Mouse (Mus musculus) B cell, adult 2 months (primary cell): Measurements from ENCODE around the gene Pdgfb.

Source experiments
- DNase-seq, 2 experiments: peaks; one replicate each; pipeline ENCODE4 v3.0.0; 2022

Pdgfb gene

DNA sequence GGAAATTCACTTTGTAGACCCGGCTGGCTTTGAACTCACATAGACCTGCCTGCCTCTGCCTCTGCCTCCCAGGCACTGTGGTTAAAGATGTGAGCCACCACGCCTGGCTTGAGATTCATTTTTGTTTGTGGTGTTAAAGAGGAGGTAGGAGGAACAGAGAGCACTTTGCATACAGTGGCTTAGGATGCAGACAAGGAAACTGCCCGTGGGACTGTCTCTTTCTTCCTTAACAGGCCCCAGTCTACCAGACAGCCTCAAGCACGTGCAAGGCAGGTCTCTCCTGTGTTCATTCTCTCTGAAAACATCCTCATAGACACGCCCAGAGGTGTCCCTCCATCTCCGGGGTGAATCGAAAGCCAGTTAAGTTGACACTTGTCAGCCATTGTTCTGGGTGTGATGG, 19.6 kb upstream of the Pdgfb start:
- no peak for DNase-seq

DNA sequence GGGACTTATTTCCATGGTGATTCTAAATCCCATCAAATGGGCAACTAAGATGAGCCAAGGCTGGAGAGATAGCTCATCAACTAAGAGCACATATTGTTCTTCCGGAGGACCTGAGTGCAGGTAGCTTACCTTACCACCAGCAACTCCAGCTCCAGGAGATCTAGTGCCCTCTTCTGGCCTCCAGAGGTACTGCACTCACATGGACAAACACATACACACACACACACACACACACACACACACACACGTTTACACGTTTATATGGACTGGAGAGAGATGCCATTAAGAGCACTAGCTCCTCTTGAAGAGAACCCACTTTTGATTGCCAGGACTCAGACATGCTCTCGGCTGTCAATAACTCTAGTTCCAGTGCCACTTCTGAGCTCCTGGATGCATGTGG, 16.4 kb upstream of the Pdgfb start:
- no peak for DNase-seq

DNA sequence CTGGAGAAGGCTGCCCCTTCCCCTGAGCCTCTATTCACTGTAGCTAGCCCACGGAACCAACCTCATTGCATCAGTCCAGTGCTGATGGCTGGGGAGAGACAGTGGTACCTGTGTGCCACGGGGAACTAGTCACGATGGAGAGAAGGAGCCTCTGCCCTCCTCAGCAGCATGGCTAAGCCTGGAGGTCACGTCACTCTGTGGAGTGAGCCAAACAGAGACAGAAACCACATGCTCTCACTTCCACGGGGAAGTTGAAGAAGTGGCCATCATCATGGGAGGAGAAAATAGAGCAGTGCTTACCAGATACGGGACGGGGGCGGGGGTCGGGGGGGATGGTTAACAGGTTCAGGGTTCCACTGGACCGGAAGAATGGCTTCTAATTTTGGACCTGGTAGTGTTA, 15.6 kb upstream of the Pdgfb start:
- no peak for DNase-seq

DNA sequence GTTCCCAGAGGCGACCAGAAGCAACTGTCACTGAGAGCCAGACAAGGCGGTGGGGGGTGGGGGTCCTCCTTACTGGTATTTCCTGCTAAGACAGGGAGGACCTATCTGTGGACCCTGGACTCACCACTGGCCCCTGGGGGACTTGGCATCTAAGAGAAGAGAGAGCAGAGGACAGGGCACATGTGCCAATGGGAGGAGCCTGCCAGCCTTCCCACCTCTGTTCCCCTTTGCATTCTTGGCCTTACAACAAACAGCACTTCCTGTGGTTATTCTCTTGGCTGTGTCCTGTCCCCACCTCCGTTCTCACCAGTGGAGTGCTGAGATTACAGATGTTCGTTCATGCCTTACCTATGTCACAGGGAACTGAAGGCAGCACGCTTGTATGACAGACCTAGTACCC, 14.1 kb upstream of the Pdgfb start:
- DNase-seq: no peak

DNA sequence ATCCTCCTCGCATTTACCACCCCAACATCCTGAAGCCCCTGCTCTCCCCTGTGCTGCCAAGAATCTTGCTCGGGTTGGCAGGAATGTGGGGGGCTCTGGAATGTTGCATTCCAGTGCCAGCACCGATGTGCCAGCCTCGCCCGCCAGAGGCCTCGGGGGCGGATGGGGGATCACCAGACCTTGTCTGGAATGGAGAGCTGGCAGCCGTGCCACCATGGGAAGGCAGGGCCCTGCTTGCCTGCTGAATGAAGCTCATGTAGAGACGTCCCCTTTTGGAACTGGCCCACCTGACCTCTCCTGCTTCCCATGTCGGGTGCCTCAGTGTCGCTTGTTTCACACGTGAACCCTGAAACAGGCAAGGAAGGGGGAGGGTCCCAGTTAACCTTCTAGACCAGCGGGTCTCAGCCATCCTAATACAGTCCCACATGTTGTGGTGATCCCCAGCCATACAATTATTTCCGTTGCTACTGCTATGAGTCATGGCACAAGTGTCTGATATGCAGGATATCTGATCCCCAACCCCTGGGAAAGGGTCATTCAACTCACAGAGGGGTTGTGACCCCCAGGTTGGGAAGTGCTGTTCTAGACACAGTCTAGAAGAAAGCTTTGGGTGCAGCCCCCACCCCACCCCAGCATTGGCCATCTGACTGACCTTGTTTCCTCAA, 12.0 kb upstream of the Pdgfb start:
- no peak for DNase-seq

DNA sequence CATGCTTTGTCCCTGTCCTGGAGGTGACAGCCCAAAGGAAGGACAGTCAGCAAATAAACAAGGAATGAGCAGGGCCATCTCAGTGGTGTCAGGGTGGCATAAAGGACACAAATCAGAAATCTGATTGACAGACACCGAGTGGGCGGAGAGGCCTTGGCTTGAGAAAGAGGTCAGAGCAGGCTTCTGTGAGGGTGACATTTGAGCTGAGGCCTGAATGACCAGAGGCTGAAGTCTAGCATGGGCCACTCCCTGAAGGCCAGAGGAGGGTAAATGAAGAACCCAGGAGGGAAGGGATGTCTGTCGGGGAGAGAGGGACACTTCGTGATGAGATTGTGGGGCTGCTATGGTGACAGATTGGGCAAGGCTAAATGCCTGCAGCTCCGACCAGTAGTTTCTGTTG, 11.3 kb upstream of the Pdgfb start:
- no peak for DNase-seq

DNA sequence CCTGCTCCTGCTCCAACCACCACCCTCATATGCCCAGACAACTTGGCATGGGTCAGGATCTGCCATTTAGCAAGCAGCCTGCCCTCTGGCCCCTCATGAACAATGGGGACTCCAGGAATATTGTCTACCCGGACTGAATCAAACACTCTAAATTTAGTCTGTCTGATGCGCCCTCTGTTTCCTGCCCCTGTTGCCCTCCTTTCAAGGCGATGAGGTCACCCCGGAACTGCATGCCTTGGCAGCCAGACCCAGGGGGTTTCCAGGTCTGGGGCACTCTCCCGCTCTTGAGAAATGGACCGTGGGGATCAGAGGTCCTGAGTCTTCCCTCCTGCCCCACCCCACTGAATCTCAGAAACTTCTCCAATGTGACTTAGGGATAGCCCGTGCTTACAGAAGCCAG, 10.8 kb upstream of the Pdgfb start:
- no peak for DNase-seq

DNA sequence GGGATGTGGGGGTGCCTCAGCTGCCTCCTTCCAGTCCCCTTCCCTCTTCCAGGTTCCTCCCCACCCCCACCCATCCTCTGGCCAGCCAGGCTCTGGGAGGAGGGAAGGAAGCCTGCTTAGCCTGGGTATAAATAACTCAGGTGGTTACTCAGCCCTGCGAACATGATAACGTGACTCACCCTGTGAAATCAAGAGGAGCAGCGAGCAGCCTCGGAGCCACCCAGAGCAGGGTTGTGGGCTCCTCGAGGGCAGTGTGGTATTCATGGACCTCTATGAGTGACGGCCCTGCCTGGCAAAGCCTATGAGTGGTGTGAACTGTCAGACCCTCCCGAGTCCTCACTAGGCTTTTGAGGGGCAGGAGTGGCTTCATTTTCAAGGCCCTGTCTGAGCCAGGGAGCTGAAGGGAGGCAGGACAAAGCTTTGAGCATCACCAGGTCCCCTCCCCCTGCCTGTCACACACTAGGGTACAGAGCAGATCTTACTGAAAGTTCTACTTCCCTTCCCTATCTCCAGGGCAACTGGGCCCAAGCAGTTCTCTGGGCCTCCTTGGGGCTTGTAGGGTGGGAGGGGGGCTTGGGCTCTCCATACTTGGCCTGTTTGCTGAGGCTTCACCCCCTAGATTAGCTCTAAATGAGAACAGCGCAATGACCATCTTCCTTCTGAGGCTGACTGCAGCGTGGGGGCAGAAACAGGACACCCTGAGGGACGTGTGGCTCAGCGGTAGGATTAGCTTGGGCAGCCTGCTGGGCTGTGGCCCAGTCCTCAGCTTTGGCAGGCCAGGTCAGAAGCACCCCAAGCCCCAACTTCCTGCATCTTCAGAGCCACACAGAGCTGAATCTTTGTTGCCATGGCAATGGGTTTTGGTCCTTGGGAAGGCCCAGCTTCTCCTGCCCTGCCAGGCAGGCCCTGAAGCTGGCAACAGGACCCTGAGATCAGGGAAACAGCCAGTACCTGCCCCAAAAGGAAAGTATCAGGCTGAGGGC, 9.8 kb upstream of the Pdgfb start:
- DNase-seq: no peak

DNA sequence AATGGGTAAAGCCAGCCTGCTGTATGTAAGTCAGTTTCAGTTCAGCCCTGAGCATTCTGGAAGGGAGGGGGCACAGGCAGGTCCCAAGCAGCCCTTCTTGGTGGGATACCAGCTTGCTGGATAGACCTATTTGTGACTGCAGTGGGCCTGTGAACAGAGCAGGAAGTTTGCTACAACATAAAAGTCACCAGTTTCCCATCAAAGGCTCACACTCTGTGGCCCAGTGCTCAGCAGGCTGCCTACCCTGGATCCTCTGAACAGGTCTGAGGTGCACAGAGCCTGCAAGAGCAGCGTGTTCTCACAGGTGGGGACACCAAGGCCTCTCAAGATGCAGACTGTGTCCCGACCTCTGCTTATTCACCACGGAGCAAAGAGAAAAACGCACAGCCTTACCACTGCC, 5.7 kb upstream of the Pdgfb start:
- no peak for DNase-seq

DNA sequence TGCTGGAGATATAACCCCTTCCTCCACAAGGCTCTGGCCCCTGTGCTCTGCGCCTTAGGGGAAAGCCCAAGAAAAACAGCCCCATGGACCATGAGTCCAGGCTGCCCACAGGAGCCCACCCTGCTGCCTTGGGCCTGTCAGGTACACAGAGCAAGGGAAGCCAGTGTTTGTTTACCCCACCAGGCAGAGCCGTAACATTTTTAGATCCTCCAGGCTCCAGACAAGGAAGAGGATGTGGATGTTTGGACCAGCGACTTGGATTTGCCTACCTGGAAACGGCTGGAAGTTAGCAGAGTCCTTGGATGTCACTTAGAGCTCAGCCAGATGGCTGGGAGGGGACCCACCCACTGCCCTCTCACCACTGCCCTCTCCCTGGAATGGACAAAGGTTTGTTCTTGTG, 4.8 kb upstream of the Pdgfb start:
- DNase-seq: no peak

DNA sequence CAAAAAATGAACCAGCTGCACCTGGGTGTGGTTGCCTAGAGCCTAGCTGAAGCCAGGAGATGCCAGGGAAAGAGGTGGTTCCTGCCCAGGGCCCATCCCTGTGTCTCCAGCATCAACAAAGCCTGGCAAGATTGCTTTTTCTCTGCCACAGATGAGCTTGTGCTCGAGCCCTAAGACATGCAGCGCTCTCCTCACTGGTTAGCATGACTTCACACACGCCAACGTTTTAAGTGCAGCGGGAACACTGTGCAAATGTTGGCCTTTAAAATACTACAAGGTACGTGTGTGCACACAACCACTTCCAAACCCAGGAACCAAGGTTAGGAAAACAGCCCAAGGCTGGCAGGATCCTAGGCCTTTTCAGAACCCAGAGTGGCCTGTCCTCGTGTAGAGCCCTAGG, 4.4 kb upstream of the Pdgfb start:
- no peak for DNase-seq

DNA sequence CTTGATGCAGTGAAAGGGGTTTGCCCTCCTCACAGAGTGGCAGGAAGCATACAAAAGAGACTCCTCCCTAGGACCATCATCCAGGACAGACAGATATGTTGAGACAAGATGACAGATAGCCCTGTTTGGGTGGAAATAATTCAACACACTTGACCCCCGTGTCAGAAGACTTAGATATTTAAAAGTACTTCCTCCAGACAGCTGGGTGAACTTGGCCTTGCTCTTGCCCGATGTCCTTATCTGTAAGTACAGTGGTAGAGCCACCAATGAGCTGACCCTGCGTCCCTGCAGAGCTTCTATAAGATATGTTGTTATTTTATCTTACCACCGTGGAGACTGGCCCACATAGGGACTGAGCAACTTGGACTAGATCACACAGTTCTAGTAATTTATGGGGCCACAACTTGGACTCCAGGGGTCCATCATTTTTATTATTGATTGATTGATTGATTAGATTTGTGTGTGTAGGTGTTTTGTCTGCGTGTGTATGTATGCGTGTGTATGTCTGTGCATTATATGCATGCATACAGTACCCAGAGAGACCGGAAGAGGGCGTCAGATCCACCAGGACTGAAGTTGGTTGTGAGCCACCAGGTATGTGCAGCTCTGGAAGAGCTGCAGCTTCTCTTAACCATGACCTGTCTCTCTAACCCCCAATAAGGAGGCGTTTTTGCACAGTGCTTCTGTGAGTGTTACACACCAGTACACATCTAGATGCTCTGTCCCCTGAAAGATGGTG, 2.0 kb upstream of the Pdgfb start:
- DNase-seq: no peak

DNA sequence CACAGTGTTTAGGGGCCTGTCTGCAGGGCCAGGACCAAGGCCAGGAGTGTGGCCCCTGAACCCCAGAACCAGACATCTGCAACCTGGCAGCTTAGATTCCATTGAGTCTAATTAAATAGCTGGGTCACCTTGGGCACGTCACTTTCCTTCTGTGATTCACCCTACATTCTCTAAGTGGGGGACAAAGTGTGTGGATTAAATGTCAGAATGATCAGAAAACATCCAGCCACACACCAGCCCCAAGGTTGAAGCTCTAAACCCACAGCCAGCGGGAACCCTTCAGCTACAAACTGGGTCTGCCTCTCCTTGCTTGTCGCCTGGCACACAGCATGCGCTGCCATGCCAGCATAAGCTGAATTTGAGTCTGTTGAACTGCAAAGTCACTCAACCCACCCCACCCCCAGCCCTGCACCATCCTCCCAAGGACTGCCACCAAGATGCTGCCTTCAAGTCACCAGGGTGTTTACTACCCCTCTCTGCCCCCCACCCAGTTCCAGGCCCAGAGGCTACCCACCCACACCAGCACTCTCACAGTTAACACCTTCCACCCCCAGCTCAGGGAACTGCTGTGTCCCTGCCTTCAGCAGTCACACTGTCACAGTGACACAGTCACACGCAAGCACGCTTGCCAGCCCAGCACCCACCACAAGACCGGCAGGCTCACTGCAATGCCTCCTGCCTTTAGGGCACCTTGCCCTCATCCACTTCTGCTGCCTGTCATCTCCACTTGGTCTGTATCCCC, 605 bp upstream of the Pdgfb start:
- no peak for DNase-seq

DNA sequence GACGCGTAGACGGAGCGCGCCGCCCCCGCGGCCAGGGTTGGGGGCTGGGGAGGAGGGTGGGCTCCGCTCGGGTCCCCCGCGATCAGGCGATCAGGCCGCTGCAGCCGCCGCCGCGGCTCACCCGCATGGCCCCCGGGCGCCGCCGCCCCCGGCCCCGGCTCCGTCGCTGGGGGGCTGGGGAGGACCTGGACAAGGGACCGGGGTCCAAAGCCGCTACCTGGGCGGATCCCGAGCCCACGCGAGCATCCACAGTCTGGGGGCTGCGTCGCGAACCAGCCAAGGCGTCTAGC, 801 bp downstream of the Pdgfb start:
- DNase-seq: no peak

DNA sequence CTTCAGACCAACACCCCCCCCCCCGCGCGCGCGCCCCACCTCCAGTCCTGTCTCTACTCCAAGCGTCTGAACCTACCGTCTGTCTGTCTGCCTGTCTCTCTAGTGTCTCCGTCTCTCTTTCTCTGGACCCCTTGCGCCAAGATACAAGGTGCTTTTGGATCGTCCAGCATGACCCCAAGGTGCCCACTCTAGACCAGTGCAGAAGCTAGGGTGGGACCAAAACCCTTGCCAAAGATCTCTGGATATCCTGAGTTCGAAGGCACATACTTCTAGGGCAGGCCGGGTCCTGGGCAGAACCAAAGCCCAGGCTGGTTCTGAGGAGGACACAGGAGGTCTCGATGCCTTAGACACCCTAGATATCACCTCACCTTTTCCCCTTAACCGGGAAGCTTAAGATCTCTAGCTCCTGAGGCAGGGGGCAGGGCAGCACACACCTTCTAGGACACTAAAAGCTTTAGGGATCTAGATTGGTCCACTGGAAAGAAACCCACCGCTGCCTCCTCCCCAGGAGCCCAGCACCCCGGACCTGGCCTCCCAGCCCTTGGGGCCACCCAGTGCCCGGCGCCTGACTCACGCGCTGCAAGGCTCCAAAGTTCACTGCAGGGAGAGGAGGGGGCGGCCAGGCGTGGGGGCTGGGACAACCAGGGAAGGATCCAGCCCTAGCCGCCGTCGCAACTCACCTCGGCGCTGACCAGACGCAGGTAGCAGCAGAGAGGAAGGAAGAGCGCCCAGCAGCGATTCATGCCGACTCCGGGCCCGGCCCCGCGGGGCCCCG, 1.3 kb downstream of the Pdgfb start:
- DNase-seq: no peak

DNA sequence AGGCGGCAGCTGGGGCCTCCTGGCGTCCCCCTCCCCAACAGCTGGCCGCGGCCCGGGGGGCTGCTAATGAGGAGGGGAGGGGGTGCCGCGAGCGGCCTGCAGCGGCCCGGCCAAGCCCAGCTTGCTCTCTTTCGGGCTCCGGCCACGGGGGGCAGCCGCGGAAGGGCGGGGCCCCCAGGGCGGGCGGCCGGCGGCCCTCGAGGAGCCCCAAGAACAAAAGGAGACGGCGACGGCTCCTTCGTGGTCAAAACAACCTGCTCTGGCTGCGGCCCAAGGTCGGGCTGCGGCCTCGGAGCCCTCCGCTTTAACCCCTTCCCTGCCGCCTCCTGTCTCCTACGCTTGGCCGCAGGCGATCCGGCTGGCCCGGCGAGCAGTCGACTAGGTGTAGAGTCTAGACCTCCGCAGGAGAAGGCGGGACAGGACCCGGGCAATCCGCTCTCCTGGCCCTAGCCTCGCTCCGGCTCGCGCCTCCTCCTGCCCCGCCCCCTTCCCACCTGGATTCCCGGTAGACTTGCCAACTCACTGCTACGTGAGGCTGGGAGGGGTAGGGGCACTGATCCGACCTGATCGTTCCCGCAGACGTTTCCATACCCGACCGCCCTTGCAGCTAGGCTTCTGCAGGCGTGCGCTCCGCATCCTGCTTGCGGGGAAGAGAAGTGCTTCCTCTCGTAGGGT, 2.1 kb downstream of the Pdgfb start:
- DNase-seq: no peak

DNA sequence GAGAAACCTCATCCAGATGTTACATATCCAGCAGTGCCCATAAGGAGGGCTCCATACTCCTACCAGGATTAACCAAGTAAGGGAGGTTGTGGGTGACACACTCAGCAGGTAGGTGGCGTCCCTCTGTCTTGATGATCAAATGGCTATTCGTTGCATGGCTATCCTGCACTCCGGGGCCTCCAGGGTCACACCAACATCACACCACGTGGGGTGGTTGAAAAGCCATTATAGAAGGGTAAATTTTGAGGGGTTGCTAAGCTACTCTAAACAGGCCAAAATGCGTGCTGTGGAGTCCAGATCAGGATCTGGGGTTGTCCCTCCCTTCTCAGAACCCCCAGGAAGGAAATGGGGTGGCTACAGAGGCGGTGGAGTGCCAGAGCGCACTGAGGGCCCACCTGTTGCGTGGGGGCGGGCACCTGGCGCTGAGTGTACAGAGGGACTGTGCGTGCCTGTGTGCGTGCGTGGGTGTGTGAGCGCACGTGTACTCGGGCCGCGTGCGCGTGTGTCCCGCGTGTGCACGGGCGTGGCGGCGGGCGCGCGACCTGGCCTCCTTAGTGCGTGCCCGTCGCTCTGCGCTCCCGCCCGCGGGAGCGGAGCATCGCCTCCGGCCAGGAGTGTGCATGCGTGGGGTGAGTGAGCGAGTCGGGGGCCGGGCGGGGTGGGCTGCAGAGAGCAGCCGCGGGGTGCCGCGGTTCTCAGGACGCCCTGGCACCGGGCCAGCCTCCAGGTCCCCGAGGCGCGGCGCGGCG, 2.8 kb downstream of the Pdgfb start:
- DNase-seq: no peak

DNA sequence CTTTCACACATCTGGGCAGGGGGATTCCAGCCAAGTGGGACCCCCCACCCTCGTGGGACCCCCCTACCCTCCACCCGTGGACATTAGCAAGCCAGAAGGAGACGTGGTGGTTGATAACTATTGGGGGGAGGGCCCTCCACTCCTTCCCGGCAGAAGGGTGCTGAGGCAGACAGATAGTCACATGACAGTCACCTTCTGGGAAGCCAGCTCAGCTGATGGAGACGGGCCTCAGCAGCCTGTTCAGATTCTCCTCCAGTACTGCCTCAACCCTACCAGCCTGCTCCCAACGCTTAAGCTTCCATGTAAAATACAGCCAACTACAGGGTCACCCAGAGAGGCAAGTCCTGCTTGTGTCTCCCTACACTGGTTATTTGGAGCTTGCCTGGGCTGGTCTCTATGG, 3.6 kb downstream of the Pdgfb start:
- no peak for DNase-seq

DNA sequence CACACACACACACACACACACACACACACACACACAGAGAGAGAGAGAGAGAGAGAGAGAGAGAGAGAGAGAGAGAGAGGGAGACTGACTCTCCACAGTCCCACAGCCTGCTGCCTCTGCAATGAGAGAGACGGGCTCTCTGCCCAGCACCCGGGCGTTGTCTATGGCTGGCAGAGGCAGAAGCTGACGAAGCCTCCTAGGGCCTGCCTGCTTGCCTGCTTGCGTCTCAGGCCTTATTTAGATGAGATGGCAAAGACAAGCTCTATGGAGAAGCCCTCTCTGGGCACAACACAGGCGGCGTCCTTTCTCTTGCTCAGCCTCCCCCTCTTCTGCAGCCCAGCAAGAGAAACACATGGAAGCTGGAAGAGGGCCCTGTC, 4.6 kb downstream of the Pdgfb start:
- no peak for DNase-seq

DNA sequence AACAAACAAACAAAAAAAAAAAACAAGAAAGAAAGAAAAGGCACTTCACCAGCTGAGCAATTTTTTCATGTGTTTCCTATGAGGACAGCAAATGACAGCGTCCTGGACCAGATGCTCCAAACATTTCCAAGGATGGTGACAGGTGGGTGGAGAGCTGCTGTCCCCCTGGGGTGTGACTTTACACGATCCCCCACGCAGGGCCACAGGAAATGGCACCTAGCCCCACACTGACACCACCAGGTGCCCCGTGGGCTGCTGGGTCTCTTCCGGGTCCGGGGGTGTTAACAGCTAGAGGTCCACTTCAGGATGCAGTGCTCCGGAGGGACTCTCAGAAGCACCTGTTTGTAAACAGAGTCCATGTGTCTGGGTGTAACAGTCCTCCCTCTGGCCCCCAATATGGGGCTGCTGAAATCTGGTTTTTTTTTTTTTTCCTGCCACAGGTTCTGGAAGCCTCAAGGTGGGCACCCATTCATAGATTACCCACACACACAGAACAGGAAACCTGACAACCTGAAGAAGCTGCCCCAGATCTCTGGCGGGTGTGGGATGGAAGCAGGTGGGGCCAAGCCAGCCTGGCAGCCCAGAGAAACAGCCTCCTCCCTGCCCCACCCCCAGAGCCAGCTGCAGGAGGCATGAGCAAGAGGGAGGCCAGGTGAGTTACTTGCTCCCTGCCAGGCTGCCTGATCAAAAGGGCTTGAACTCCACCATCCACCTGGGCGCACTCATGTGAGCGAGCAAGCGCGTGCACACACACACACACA, 5.2 kb downstream of the Pdgfb start:
- no peak for DNase-seq
